ENCODE assay signal across 38 mouse cellular contexts in genomic region chr3:30608999-30609398, GRCm38 (mm10). TPM values are rescaled to one million over a fixed set of nuclear protein-coding genes. Genes with fewer than 3 reads are reported as not detected.
DNase-seq lines count a peak whose midpoint lies in the region; ATAC-seq and TF ChIP-seq lines count a peak whose summit lies in the region.
"Had no signal": no experiment of that assay in that cellular context is flagged by ENCODE, and none has a peak within 500 bp of the region (broad histone marks: within the 10 kb centered on the region; RNA-seq: fewer than 3 reads in every experiment).

No protein-coding gene starts in this region.

- POLR2A ChIA-PET in Patski (lab: Charles Lee): interaction anchor here (1.3 kb wide), 1 partner anchor 47 kb away, joined by 3 read pairs; no protein-coding TSS in a partner anchor

- no peak overlapping the region for H3K9ac ChIP-seq in kidney, postnatal 0 days (ENCODE audit: low read depth, low read length)
- H3K9ac ChIP-seq in intestine, postnatal 0 days (ENCODE audit: low read depth, low read length): no peak overlapping the region
- H3K9ac ChIP-seq: hindbrain, embryonic 12.5 days; limb, embryonic 15.5 days; liver, embryonic 15.5 days; lung, embryonic 14.5 days; midbrain, embryonic 12.5 days; neural tube, embryonic 12.5 days had no signal

- in situ Hi-C loops in Patski (cut with MboI; ENCODE audit: low pct_unique_long_range_greater_than_20kb): loop anchor here (10.0 kb wide), 1 partner anchor 186 kb away; the partner anchor contains the start of gene Sec62

- no peak overlapping the region for H3K4me2 ChIP-seq in kidney, postnatal 0 days (ENCODE audit: low read length)
- no peak overlapping the region for H3K4me2 ChIP-seq in intestine, postnatal 0 days (replicated peaks; ENCODE audit: low read depth)
- H3K4me2 ChIP-seq: heart, embryonic 11.5 days; hindbrain, embryonic 12.5 days; limb, embryonic 15.5 days; liver, embryonic 15.5 days; lung, embryonic 14.5 days; midbrain, embryonic 12.5 days; neural tube, embryonic 12.5 days had no signal

- peak overlapping the region; percentile 54 for H3K27ac ChIP-seq in kidney, postnatal 0 days
- H3K27ac ChIP-seq in intestine, postnatal 0 days (ENCODE audit: low read depth, low read length): no peak overlapping the region
- H3K27ac ChIP-seq: gastrocnemius, adult 2 months; hindbrain, embryonic 12.5 days; limb, embryonic 10.5 days; limb, embryonic 15.5 days; liver, embryonic 15.5 days; midbrain, embryonic 12.5 days; neural tube, embryonic 12.5 days had no signal

- CTCF ChIA-PET in Patski (lab: Charles Lee): interaction anchor here (0.9 to 4.5 kb wide), 5 partner anchors 9 to 366 kb away, joined by 3 to 19 read pairs (median 3); partner anchors contain the start of gene Actrt3

- WGBS in kidney, postnatal 0 days: 57% methylated on average over 3 of the region's 3 CpGs
- WGBS in intestine, postnatal 0 days: 36% methylated on average over 3 of the region's 3 CpGs

- TF ChIP-seq CTCF in kidney, postnatal 0 days (IDR thresholded peaks at IDR 0.05; ENCODE audit: low read depth): no peak
- TF ChIP-seq CTCF in Patski (IDR thresholded peaks at IDR 0.05): no peak
- TF ChIP-seq CTCF in intestine, postnatal 0 days (IDR thresholded peaks at IDR 0.05; ENCODE audit: low read depth): no peak

- H3K9me3 ChIP-seq in kidney, postnatal 0 days (replicated peaks; ENCODE audit: low read length): no peaks in the 10 kb centered on the region
- no peaks in the 10 kb centered on the region for H3K9me3 ChIP-seq in intestine, postnatal 0 days (ENCODE audit: control insufficient read depth)
- H3K9me3 ChIP-seq: hindbrain, embryonic 12.5 days; limb, embryonic 10.5 days; limb, embryonic 15.5 days; liver, embryonic 15.5 days; midbrain, embryonic 12.5 days; neural tube, embryonic 12.5 days had no signal

- DNase-seq in kidney, postnatal 0 days (ENCODE audit: low spot score): peak; percentile 9
- DNase-seq in kidney, adult 11 months: no peak
- DNase-seq in CD4-positive, CD25-positive, alpha-beta regulatory T cell, adult 2 months (ENCODE audit: low read depth, low spot score): peak; percentile 18
- no peak for DNase-seq in Patski (ENCODE audit: low read depth, low spot score)
- no peak for DNase-seq in lung, postnatal 25 days (ENCODE audit: low spot score)
- DNase-seq: adrenal gland, adult 2 months; adrenal gland, postnatal 36 days; cerebellum, adult 18-20 months; cerebellum, postnatal 10 days; gastrocnemius, adult 2 months; gastrocnemius, postnatal 36 days; heart, adult 18-20 months; heart, postnatal 36 days; lung, embryonic 14.5 days; lung, postnatal 14 days; right cerebral cortex, adult 18-20 months; right cerebral cortex, postnatal 4 days; thymus, postnatal 4 days had no signal

- peaks cover 37% of the 10 kb centered on the region for H3K36me3 ChIP-seq in kidney, postnatal 0 days (ENCODE audit: insufficient read depth, low read length)
- peaks cover 58% of the 10 kb centered on the region for H3K36me3 ChIP-seq in intestine, postnatal 0 days (ENCODE audit: control insufficient read depth, insufficient read depth)

- H3K27me3 ChIP-seq in kidney, postnatal 0 days (ENCODE audit: insufficient read depth, low read length): no peaks in the 10 kb centered on the region
- no peaks in the 10 kb centered on the region for H3K27me3 ChIP-seq in Patski
- no peaks in the 10 kb centered on the region for H3K27me3 ChIP-seq in intestine, postnatal 0 days (replicated peaks; ENCODE audit: control insufficient read depth, insufficient read depth, low read length)
- H3K27me3 ChIP-seq: hindbrain, embryonic 12.5 days; limb, embryonic 15.5 days; liver, embryonic 15.5 days; midbrain, embryonic 12.5 days; neural tube, embryonic 12.5 days had no signal

- ATAC-seq in kidney, postnatal 0 days (replicated peaks; ENCODE audit: low FRiP score, low read depth): 0 out of 2 replicates have a peak, but pooled peaks have one; percentile 25
- ATAC-seq in Patski: peak; percentile 47
- 0 out of 2 replicates have a peak, but pooled peaks have one; percentile 22 for ATAC-seq in intestine, postnatal 0 days
- ATAC-seq: forebrain, embryonic 16.5 days had no signal

- no peak overlapping the region for H3K4me3 ChIP-seq in kidney, postnatal 0 days (replicated peaks; ENCODE audit: low read depth, low read length)
- no peak overlapping the region for H3K4me3 ChIP-seq in intestine, postnatal 0 days (ENCODE audit: low read depth, low read length)
- H3K4me3 ChIP-seq: erythroblast, embryonic 14.5 days; gastrocnemius, adult 2 months; hindbrain, embryonic 12.5 days; limb, embryonic 10.5 days; limb, embryonic 15.5 days; liver, embryonic 15.5 days; midbrain, embryonic 12.5 days; myocyte; neural tube, embryonic 12.5 days had no signal

- no peaks in the 10 kb centered on the region; the same call in 1 of the 2 replicates for H3K4me1 ChIP-seq in kidney, postnatal 0 days (replicated peaks; ENCODE audit: insufficient read depth, low read length)
- H3K4me1 ChIP-seq in intestine, postnatal 0 days (replicated peaks; ENCODE audit: control insufficient read depth, insufficient read depth, low read length): no peaks in the 10 kb centered on the region
- H3K4me1 ChIP-seq: limb, embryonic 15.5 days; midbrain, embryonic 12.5 days; neural tube, embryonic 12.5 days had no signal

RNA-seq across cellular contexts. Expression of gene Mynn, which starts 7.1 kb away (rescaled TPM):
- 28.7 and 30.8 TPM in 2 replicates for polyA plus RNA-seq in kidney, postnatal 0 days (2015; fragmentation: Nextera tagmentation; extraction: Ambion mirVana)
- polyA plus RNA-seq in Patski (2021): 30.9 TPM
- polyA plus RNA-seq in intestine, postnatal 0 days (2015; fragmentation: Nextera tagmentation; extraction: Ambion mirVana): 10.3 and 11.4 TPM in 2 replicates

RNA-seq across cellular contexts. Expression of gene Actrt3, which starts 9.3 kb away (rescaled TPM):
- not detected in 2 replicates for polyA plus RNA-seq in kidney, postnatal 0 days (2015; fragmentation: Nextera tagmentation; extraction: Ambion mirVana)
- polyA plus RNA-seq in Patski (2021): 0.05 TPM
- 0.12 TPM in 2 replicates for polyA plus RNA-seq in intestine, postnatal 0 days (2015; fragmentation: Nextera tagmentation; extraction: Ambion mirVana)
- polyA plus RNA-seq: adrenal gland, adult 2 months; embryonic facial prominence, embryonic 14.5 days; erythroblast, embryonic 14.5 days; forebrain, embryonic 11.5 days; heart, embryonic 11.5 days; heart, embryonic 16.5 days; hindbrain, embryonic 12.5 days; limb, embryonic 15.5 days; liver, embryonic 15.5 days; lung, embryonic 14.5 days; midbrain, embryonic 12.5 days; myocyte; neural tube, embryonic 12.5 days; spleen, adult 2 months; thymus, postnatal 0 days had no signal

RNA-seq across cellular contexts. Expression of gene Lrriq4, which starts 35.3 kb away (rescaled TPM):
- 0.46 and 0.54 TPM in 2 replicates for polyA plus RNA-seq in kidney, postnatal 0 days (2015; fragmentation: Nextera tagmentation; extraction: Ambion mirVana)
- polyA plus RNA-seq in Patski (2021): not detected
- not detected in 2 replicates for polyA plus RNA-seq in intestine, postnatal 0 days (2015; fragmentation: Nextera tagmentation; extraction: Ambion mirVana)
- polyA plus RNA-seq: adrenal gland, adult 2 months; C2C12; cortical plate, adult 2 months; embryonic facial prominence, embryonic 14.5 days; erythroblast, embryonic 14.5 days; forebrain, embryonic 11.5 days; forebrain, embryonic 16.5 days; heart, embryonic 16.5 days; hindbrain, embryonic 12.5 days; large intestine, adult 2 months; limb, embryonic 10.5 days; limb, embryonic 15.5 days; liver, embryonic 15.5 days; lung, embryonic 14.5 days; midbrain, embryonic 12.5 days; midbrain, postnatal 0 days; myocyte; neural tube, embryonic 12.5 days; spleen, adult 2 months had no signal

RNA-seq across cellular contexts. Expression of gene Lrrc34, which starts 38.7 kb away (rescaled TPM):
- polyA plus RNA-seq in kidney, postnatal 0 days (2015; fragmentation: Nextera tagmentation; extraction: Ambion mirVana): 2.8 and 3.6 TPM in 2 replicates
- polyA plus RNA-seq in Patski (2021): 0.08 TPM
- 0.16 and 0.18 TPM in 2 replicates for polyA plus RNA-seq in intestine, postnatal 0 days (2015; fragmentation: Nextera tagmentation; extraction: Ambion mirVana)
- polyA plus RNA-seq: adrenal gland, adult 2 months; C2C12; erythroblast, embryonic 14.5 days; large intestine, adult 2 months; myocyte had no signal

Comparison
In these comparisons a context has a peak if more than half of its experiments do, and no peak if none do; other contexts are left out.
1. DNase-seq: peak in kidney, postnatal 0 days (single experiment) and CD4-positive, CD25-positive, alpha-beta regulatory T cell, adult 2 months (single experiment); none in kidney, adult 11 months (single experiment), Patski (single experiment) and lung, postnatal 25 days (single experiment).
2. Peak in every context shown above with its lines, with median percentiles within 50 percentile points of each other: ATAC-seq.